Mouse (Mus musculus) midbrain, postnatal 0 days (tissue): ENCODE results near the gene Gm21818. TPM values are rescaled to one million over a fixed set of nuclear protein-coding genes. Genes with fewer than 3 reads are reported as not detected.
"Not testable (repeated sequence)": the region's sequence is repeated elsewhere in the genome, so short reads cannot be mapped to it uniquely, and the experiment has no call there.

ENCODE experiments used
- ATAC-seq: fragments of 200-750 bp; cut with Nextera tagmentation; 2 replicates; pipeline ENCODE4 v1.8.0; 2017; ENCODE audit warnings: moderate number of reproducible peaks, mild to moderate bottlenecking, moderate TSS enrichment, moderate library complexity; ENCODE audit not compliant: low FRiP score
- DNase-seq: peaks from one replicate; pipeline ENCODE4 v3.0.0-alpha.2; 2015; ENCODE audit warnings: low spot score
- H3K27ac ChIP-seq: fragments of 300-500 bp; sonication (generic); 2 replicates; pipeline ENCODE4 v1.5.1; 2014; ENCODE audit warnings: low read depth, mild to moderate bottlenecking, low read length, mixed read lengths
- H3K27me3 ChIP-seq: fragments of 300-500 bp; sonication (generic); 2 replicates; pipeline ENCODE4 v1.6.1; 2014; ENCODE audit warnings: low read length, control low read depth, mixed read lengths; ENCODE audit not compliant: insufficient read depth
- H3K36me3 ChIP-seq: fragments of 300-500 bp; sonication (generic); 2 replicates; pipeline ENCODE4 v1.6.1; 2014; ENCODE audit warnings: low read length, control low read depth, mixed read lengths; ENCODE audit not compliant: insufficient read depth
- H3K4me1 ChIP-seq: fragments of 300-500 bp; sonication (generic); 2 replicates; pipeline ENCODE4 v1.6.1; 2014; ENCODE audit warnings: mild to moderate bottlenecking, control low read depth, antibody characterized with exemption, low read length, mixed read lengths; ENCODE audit not compliant: insufficient read depth
- H3K4me2 ChIP-seq: fragments of 300-500 bp; sonication (generic); 2 replicates; pipeline ENCODE4 v1.6.1; 2014; ENCODE audit warnings: low read depth, mild to moderate bottlenecking, low read length, mixed read lengths; ENCODE audit not compliant: poor library complexity, severe bottlenecking
- H3K4me3 ChIP-seq: fragments of 300-500 bp; sonication (generic); 2 replicates; pipeline ENCODE4 v1.5.1; 2014; ENCODE audit warnings: low read depth, mild to moderate bottlenecking, low read length, moderate library complexity
- H3K9ac ChIP-seq: fragments of 300-500 bp; sonication (generic); replicated peaks from 2 replicates; pipeline ENCODE4 v1.6.1; 2014; ENCODE audit warnings: mild to moderate bottlenecking, low read length, moderate library complexity, mixed read lengths; ENCODE audit not compliant: poor library complexity, severe bottlenecking
- H3K9me3 ChIP-seq: fragments of 300-500 bp; sonication (generic); 2 replicates; pipeline ENCODE4 v1.6.1; 2016; ENCODE audit warnings: low read length, control low read depth
- WGBS: fragments of 180-500 bp; shearing (Covaris S2); extraction: QIAGEN DNeasy Blood & Tissue Kit; methylation state at CpG from one replicate; pipeline ENCODE4 v1.1.7; 2014; 5-methylcytosine and 5-hydroxymethylcytosine counted together
- polyA plus RNA-seq: library from polyadenylated mRNA; unstranded; fragments of >200 nt; fragmentation: Nextera tagmentation; extraction: Ambion mirVana; gene quantifications from 2 replicates; pipeline ENCODE4 v1.2.1, GENCODE M21; 2015
- total RNA-seq: library from RNA; depleted of rRNA; stranded (reverse); fragments of >200 nt; gene quantifications from 2 replicates; pipeline ENCODE4 v1.2.3, GENCODE M21; 2014; rRNA removed

Gene Gm21818
- total and polyA plus RNA-seq, 2 experiments from 2014 or later = not detected

GRCm38 (mm10) chr13:120220922-120221321 is 48.7 kb downstream of the Gm21818 start:
- not testable (repeated sequence) for DNase-seq, ATAC-seq, H3K9ac ChIP-seq, H3K4me1 ChIP-seq, H3K27ac ChIP-seq, H3K27me3 ChIP-seq, H3K9me3 ChIP-seq, H3K36me3 ChIP-seq, H3K4me2 ChIP-seq, H3K4me3 ChIP-seq
- 89% methylated on average over 5 of the region's 5 CpGs for WGBS

DNA sequence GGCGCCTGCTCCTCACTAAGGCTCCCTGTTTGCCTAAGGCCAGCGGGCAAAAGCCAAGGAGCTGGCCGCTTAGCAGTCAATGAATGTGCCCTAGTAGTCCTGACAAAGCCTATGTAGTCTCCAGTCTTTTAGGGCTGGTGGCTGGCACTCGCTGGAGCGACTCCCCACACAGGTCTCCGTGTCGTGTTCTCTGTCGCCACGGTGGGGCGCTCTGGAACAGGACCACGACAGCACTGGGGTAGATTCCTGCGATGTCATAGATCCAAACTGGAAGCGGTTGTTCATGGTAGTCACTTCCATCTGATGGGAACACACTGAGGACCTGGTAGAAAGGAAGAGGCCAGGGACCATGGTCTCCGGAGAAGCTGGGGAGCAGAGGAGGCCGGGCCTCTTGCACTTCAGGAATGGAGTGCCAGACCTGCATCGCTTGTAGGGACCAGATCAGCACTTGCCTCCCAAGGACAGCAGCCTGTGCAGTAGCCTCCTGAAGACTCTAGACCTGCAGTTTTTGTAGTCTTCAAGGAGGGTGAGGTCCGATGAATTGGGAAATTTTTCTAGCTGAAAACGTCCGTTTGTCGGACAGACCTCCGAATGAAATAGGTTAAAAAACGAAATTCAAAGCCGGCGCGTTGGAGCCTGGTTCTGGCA is 50.9 kb downstream of the Gm21818 start:
- H3K4me3 ChIP-seq, DNase-seq, H3K9me3 ChIP-seq, H3K4me2 ChIP-seq, H3K9ac ChIP-seq, H3K27ac ChIP-seq, H3K27me3 ChIP-seq, H3K4me1 ChIP-seq, H3K36me3 ChIP-seq, ATAC-seq: not testable (repeated sequence)
- 97% methylated on average over 16 of the region's 25 CpGs for WGBS

Other genes starting within 250 kb of the Gm21818 start
- not detected in 2 replicates for gene Gm21761, start 243.2 kb upstream of the Gm21818 start, total RNA-seq
- not detected in 2 replicates for gene Gm21761, start 243.2 kb upstream of the Gm21818 start, polyA plus RNA-seq
- not detected in 2 replicates for gene B020031M17Rik, start 221.6 kb upstream of the Gm21818 start, total RNA-seq
- gene B020031M17Rik, start 221.6 kb upstream of the Gm21818 start, polyA plus RNA-seq = not detected in 2 replicates
- gene Gm36079, start 145.4 kb upstream of the Gm21818 start, total RNA-seq = not detected in 2 replicates
- not detected in 2 replicates for gene Gm36079, start 145.4 kb upstream of the Gm21818 start, polyA plus RNA-seq
- gene Gm21188, start 120.2 kb upstream of the Gm21818 start, total RNA-seq = not detected in 2 replicates
- not detected in 2 replicates for gene Gm21188, start 120.2 kb upstream of the Gm21818 start, polyA plus RNA-seq
- not detected in 2 replicates for gene Gm20767, start 32.2 kb upstream of the Gm21818 start, total RNA-seq
- not detected in 2 replicates for gene Gm20767, start 32.2 kb upstream of the Gm21818 start, polyA plus RNA-seq
- gene Gm21762, start 43.5 kb downstream of the Gm21818 start, total RNA-seq = not detected in 2 replicates
- gene Gm21762, start 43.5 kb downstream of the Gm21818 start, polyA plus RNA-seq = not detected in 2 replicates
- not detected in 2 replicates for gene Gm21731, start 66.7 kb downstream of the Gm21818 start, total RNA-seq
- not detected in 2 replicates for gene Gm21731, start 66.7 kb downstream of the Gm21818 start, polyA plus RNA-seq
- gene AF067061, start 90.7 kb downstream of the Gm21818 start, total RNA-seq = not detected in 2 replicates
- gene AF067061, start 90.7 kb downstream of the Gm21818 start, polyA plus RNA-seq = not detected in 2 replicates
- not detected in 2 replicates for gene BC147527, start 128.0 kb downstream of the Gm21818 start, total RNA-seq
- gene BC147527, start 128.0 kb downstream of the Gm21818 start, polyA plus RNA-seq = not detected in 2 replicates
- gene Tcstv3, start 144.4 kb downstream of the Gm21818 start, total RNA-seq = not detected in 2 replicates
- gene Tcstv3, start 144.4 kb downstream of the Gm21818 start, polyA plus RNA-seq = not detected in 2 replicates